Comparison of ENCODE assay signal across 8 mouse cellular contexts in the genomic region with DNA sequence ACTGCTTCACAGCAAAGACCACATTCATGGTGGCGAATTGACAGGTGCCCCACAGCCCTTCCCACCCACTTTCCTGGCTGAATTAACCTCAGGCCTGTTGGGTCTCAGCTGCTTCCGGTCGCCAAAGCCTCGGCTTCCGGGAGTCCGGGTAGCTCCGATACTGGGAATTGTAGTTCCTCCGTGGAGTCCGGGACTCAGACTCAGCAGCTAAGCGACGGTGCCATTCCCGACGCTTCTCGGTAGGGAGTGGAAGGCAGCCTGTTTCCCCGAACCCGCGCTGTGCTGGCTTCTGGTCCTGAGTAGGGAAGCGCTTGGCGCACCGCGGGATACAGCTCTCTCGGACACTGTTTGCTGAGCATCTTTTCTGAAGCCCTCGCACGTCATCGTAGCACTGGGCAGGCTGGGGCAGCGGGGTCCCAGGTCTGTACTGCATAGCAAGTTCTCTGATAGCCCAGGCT. TPM values are rescaled to one million over a fixed set of nuclear protein-coding genes. Genes with fewer than 3 reads are reported as not detected.
DNase-seq lines count a peak whose midpoint lies in the region; ATAC-seq and TF ChIP-seq lines count a peak whose summit lies in the region.

No protein-coding gene starts in this region.

- peak overlapping the region; percentile 79 for H3K9ac ChIP-seq in embryonic facial prominence, embryonic 13.5 days
- H3K9ac ChIP-seq in heart, adult 2 months (ENCODE audit: low read depth, low read length): peak overlapping the region; percentile 81
- peak overlapping the region; percentile 80 for H3K9ac ChIP-seq in limb, embryonic 13.5 days
- peak overlapping the region; percentile 67 for H3K9ac ChIP-seq in midbrain, embryonic 16.5 days (ENCODE audit: low read depth, low read length)

- DNase-seq in 3134 (ENCODE audit: extremely low read depth, insufficient read length, low spot score): peak; percentile 85
- DNase-seq in adrenal gland, postnatal 36 days: peak; percentile 89 to 90
- peak; percentile 88 to 89 for DNase-seq in heart, adult 2 months
- peak; percentile 86 to 90 for DNase-seq in kidney, adult 8-10 months
- DNase-seq in spleen, postnatal 10 days (ENCODE audit: low spot score in 2 of 2): peak; percentile 86 to 88

- H3K4me3 ChIP-seq in embryonic facial prominence, embryonic 13.5 days: peak overlapping the region; percentile 72
- H3K4me3 ChIP-seq in heart, adult 2 months: peak overlapping the region; percentile 70
- peak overlapping the region; percentile 73 for H3K4me3 ChIP-seq in limb, embryonic 13.5 days
- peak overlapping the region; percentile 53 for H3K4me3 ChIP-seq in midbrain, embryonic 16.5 days (ENCODE audit: low read depth, low read length)

- intact Hi-C loops in heart, adult 2 months (cut with DNase I): loop anchor here (2.0 kb wide), 1 partner anchor 47 kb away; the partner anchor contains the start of gene Otud7b

- H3K9me3 ChIP-seq in embryonic facial prominence, embryonic 13.5 days: no peaks in the 10 kb centered on the region
- H3K9me3 ChIP-seq in limb, embryonic 13.5 days: no peaks in the 10 kb centered on the region
- H3K9me3 ChIP-seq in midbrain, embryonic 16.5 days (replicated peaks; ENCODE audit: control insufficient read depth, low read length, poor library complexity, severe bottlenecking): no peaks in the 10 kb centered on the region

- ATAC-seq in embryonic facial prominence, embryonic 13.5 days (ENCODE audit: insufficient number of reproducible peaks, insufficient read depth, low FRiP score, low TSS enrichment, low read depth): peak; percentile 89
- ATAC-seq in limb, embryonic 13.5 days (ENCODE audit: low FRiP score, low read depth): peak; percentile 92
- ATAC-seq in midbrain, embryonic 16.5 days: peak; percentile 98

- H3K36me3 ChIP-seq in embryonic facial prominence, embryonic 13.5 days: peaks cover 13% of the 10 kb centered on the region; the same call in 1 of the 2 replicates
- H3K36me3 ChIP-seq in heart, adult 2 months (ENCODE audit: control insufficient read depth, insufficient read depth, low read length): 0 out of 2 replicates have a peak, but pooled peaks cover 2% of the 10 kb centered on the region
- peaks cover 11% of the 10 kb centered on the region; the same call in 1 of the 2 replicates for H3K36me3 ChIP-seq in limb, embryonic 13.5 days
- peaks cover 2% of the 10 kb centered on the region; the same call in 1 of the 2 replicates for H3K36me3 ChIP-seq in midbrain, embryonic 16.5 days (ENCODE audit: control insufficient read depth, insufficient read depth, low read length)

- peak overlapping the region; percentile 78 for H3K4me2 ChIP-seq in embryonic facial prominence, embryonic 13.5 days
- peak overlapping the region; percentile 82 for H3K4me2 ChIP-seq in limb, embryonic 13.5 days (replicated peaks)
- peak overlapping the region; percentile 87 for H3K4me2 ChIP-seq in midbrain, embryonic 16.5 days (ENCODE audit: low read length)

- under 1% methylated on average over 26 of the region's 26 CpGs for WGBS in embryonic facial prominence, embryonic 13.5 days
- WGBS in heart, adult 2 months: under 1% methylated on average over 26 of the region's 26 CpGs
- under 1% methylated on average over 26 of the region's 26 CpGs for whole genome bisulfite sequencing in limb, embryonic 13.5 days
- WGBS in midbrain, embryonic 16.5 days: under 1% methylated on average over 26 of the region's 26 CpGs

- peak overlapping the region; percentile 96 for H3K27ac ChIP-seq in embryonic facial prominence, embryonic 13.5 days
- peak overlapping the region; percentile 66 for H3K27ac ChIP-seq in heart, adult 2 months
- H3K27ac ChIP-seq in limb, embryonic 13.5 days: peak overlapping the region; percentile 92
- H3K27ac ChIP-seq in midbrain, embryonic 16.5 days (ENCODE audit: low read length): peak overlapping the region; percentile 82

- no peaks in the 10 kb centered on the region for H3K27me3 ChIP-seq in embryonic facial prominence, embryonic 13.5 days
- no peaks in the 10 kb centered on the region for H3K27me3 ChIP-seq in heart, adult 2 months (ENCODE audit: control insufficient read depth, insufficient read depth, low read length)
- H3K27me3 ChIP-seq in limb, embryonic 13.5 days: no peaks in the 10 kb centered on the region
- no peaks in the 10 kb centered on the region for H3K27me3 ChIP-seq in midbrain, embryonic 16.5 days (ENCODE audit: control insufficient read depth, insufficient read depth, low read depth, low read length)

- TF ChIP-seq EP300 in heart, adult 2 months (IDR thresholded peaks at IDR 0.05; ENCODE audit: insufficient read depth, low read depth, low read length): 0 out of 2 replicates have a peak, but pooled peaks have one; percentile 16

- no peaks in the 10 kb centered on the region for H3K79me2 ChIP-seq in heart, adult 2 months (replicated peaks; ENCODE audit: control insufficient read depth, insufficient read depth, low read length)

- H3K4me1 ChIP-seq in embryonic facial prominence, embryonic 13.5 days: peaks cover 14% of the 10 kb centered on the region
- no peaks in the 10 kb centered on the region for H3K4me1 ChIP-seq in heart, adult 2 months (ENCODE audit: control insufficient read depth, insufficient read depth, low read length)
- H3K4me1 ChIP-seq in limb, embryonic 13.5 days: peaks cover 15% of the 10 kb centered on the region
- peaks cover 12% of the 10 kb centered on the region for H3K4me1 ChIP-seq in midbrain, embryonic 16.5 days (ENCODE audit: control insufficient read depth, insufficient read depth, low read length)

- TF ChIP-seq POLR2A in heart, adult 2 months (IDR thresholded peaks at IDR 0.05; ENCODE audit: insufficient read depth, low read depth, low read length): peak; percentile 64; the same call in 1 of the 2 replicates

- no peak for TF ChIP-seq CTCF in heart, adult 2 months (IDR thresholded peaks at IDR 0.05)

RNA-seq across cellular contexts. Expression of gene Vps45, which starts 0.5 kb away (rescaled TPM):
- total RNA-seq in adrenal gland, postnatal 36 days (2021): 10 to 100 TPM; 30.6 to 34.7 TPM
- polyA plus RNA-seq in embryonic facial prominence, embryonic 13.5 days (2015; fragmentation: Nextera tagmentation; extraction: Ambion mirVana): 41.1 and 55.4 TPM in 2 replicates
- total RNA-seq in heart, adult 2 months (2021): 10 to 100 TPM; 23.0 to 24.5 TPM
- polyA plus RNA-seq in heart, adult 2 months (2012; rRNA removed): 4.3 and 7.1 TPM in 2 replicates
- polyA plus RNA-seq in limb, embryonic 13.5 days (2015; fragmentation: Nextera tagmentation; extraction: Ambion mirVana): 39.4 and 39.5 TPM in 2 replicates
- 62.0 and 64.7 TPM in 2 replicates for polyA plus RNA-seq in midbrain, embryonic 16.5 days (2015; fragmentation: Nextera tagmentation; extraction: Ambion mirVana)

RNA-seq across cellular contexts. Expression of gene Otud7b, which starts 46.6 kb away (rescaled TPM):
- total RNA-seq in adrenal gland, postnatal 36 days (2021): 10 to 100 TPM; 34.5 to 39.3 TPM
- polyA plus RNA-seq in embryonic facial prominence, embryonic 13.5 days (2015; fragmentation: Nextera tagmentation; extraction: Ambion mirVana): 20.8 and 23.8 TPM in 2 replicates
- total RNA-seq in heart, adult 2 months (2021): 10 to 100 TPM; 46.0 to 57.4 TPM
- polyA plus RNA-seq in heart, adult 2 months (2012; rRNA removed): 10.9 and 15.8 TPM in 2 replicates
- 28.8 and 30.3 TPM in 2 replicates for polyA plus RNA-seq in limb, embryonic 13.5 days (2015; fragmentation: Nextera tagmentation; extraction: Ambion mirVana)
- polyA plus RNA-seq in midbrain, embryonic 16.5 days (2015; fragmentation: Nextera tagmentation; extraction: Ambion mirVana): 7.0 and 8.4 TPM in 2 replicates

Comparison
In these comparisons a context has a peak if more than half of its experiments do, and no peak if none do; other contexts are left out.
1. Peak in every context shown above with its lines: DNase-seq, ATAC-seq, H3K4me3 ChIP-seq and H3K27ac ChIP-seq.